Mouse (Mus musculus): ENCODE data around the gene Rhcg. TPM values are rescaled to one million over a fixed set of nuclear protein-coding genes. Genes with fewer than 3 reads are reported as not detected.
A peak's percentile ranks its signal among the peaks of the same experiment; 100 is the strongest.

Rhcg gene
- polyA plus RNA-seq, 1 experiment = 170 TPM

DNA sequence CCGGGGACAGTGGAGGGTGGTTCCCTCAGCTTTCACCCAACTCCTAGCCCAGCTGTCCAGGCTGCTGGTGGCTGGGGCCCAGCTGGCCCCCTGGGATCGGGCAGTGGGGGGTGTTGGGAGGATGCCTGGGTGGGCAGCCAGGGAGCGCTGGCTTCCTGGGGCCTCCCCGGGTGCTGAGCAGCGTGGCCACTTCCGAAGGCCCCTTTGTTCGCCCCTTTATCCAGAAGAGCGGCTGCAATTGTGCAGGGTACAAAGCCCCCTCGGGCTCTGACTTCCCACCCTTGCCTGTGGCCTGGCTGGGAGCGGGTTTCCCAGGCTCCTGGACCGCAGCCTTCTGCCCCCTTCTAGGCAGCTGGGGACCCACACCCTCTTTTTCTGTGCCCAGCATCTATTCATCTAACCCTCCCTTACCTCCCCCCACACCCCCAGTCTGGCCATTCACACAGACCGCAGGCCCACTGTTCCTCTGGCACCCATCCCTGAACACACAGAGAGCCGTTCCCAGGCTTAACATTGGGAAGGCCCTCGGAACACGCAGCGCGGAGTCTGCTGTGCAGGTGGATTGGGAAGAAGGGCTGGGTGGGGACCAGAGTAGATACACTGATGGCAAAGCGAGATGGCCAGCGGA, 45.2 kb downstream of the Rhcg start:
- Histone ChIP-seq H3K27ac (ENCODE audit: insufficient read depth, low read depth, low read length) (no peak overlapping the region), H3K4me1 (ENCODE audit: control insufficient read depth, insufficient read depth, low read length) (no peaks in the 10 kb centered on the region), H3K27me3 (replicated peaks; ENCODE audit: control insufficient read depth, insufficient read depth, low read length) (no peaks in the 10 kb centered on the region), H3K36me3 (ENCODE audit: control insufficient read depth, insufficient read depth, low read length) (no peaks in the 10 kb centered on the region), H3K4me3 (ENCODE audit: insufficient read depth, low read depth, low read length) (no peak overlapping the region)
- TF ChIP-seq POLR2A (IDR thresholded peaks at IDR 0.05; ENCODE audit: low read depth, low read length) = no peak
- no peak for TF ChIP-seq CTCF (conservative IDR thresholded peaks at IDR 0.05; ENCODE audit: insufficient read depth, insufficient read length, low read depth, low read length)
- DNase-seq = no peak
- 72% methylated on average over 19 of the region's 19 CpGs for WGBS

DNA sequence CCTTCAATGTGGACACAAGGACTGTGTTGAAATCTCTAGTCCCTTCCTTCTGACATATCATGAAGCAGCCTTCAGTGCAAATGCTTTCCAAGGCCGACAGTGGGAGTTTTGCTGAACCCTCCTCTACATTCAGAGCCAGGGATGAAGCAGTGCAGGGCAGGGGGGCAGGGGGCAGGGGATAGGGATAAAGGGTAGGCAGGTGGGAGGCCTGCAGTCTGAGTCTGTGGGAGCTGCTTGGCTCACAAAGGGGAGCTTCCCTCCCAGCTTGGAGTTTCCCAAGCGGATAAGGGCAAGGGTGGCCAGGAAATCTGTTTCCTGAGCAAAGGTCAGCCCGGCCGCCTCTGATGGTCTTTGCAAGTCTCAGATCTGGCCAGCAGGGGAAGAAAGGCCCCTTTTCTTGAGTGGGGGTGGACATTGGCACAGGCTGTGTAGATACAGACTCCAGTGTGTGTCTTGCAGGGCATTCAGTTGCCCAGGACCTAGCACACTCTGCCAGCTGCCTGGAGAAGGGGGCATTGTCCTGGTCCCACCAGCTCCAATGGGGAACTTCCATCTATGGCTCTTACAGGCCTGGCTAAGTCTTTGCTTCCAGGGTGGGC, 48.4 kb downstream of the Rhcg start:
- no peak overlapping the region for H3K4me3 ChIP-seq (ENCODE audit: insufficient read depth, low read depth, low read length)
- DNase-seq = peak; percentile 7
- no peak overlapping the region for H3K27ac ChIP-seq (ENCODE audit: insufficient read depth, low read depth, low read length)
- no peak for TF ChIP-seq POLR2A (IDR thresholded peaks at IDR 0.05; ENCODE audit: low read depth, low read length)
- no peak for TF ChIP-seq CTCF (conservative IDR thresholded peaks at IDR 0.05; ENCODE audit: insufficient read depth, insufficient read length, low read depth, low read length)
- H3K36me3 ChIP-seq (ENCODE audit: control insufficient read depth, insufficient read depth, low read length) = no peaks in the 10 kb centered on the region
- H3K27me3 ChIP-seq (replicated peaks; ENCODE audit: control insufficient read depth, insufficient read depth, low read length) = no peaks in the 10 kb centered on the region
- 34% methylated on average over 4 of the region's 4 CpGs for WGBS
- H3K4me1 ChIP-seq (ENCODE audit: control insufficient read depth, insufficient read depth, low read length) = no peaks in the 10 kb centered on the region

DNA sequence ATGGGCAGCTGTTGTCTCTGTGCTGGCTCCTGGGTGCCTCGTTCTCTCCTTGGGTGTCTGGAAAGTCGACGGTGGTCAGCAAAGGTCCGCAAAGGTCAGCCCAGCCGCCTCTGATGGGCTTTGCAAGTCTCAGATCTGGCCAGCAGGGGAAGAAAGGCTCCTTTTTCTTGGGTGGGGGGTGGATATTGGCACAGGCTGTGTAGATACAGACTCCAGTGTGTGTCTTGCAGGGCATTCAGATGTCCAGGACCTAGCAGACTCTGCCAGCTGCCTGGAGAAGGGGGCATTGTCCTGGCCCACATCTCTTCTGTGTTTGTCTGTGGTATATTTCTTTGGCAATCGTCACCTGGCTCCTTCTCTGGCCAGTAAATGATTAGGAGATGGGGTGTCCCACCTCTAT, 49.2 kb downstream of the Rhcg start:
- no peak for DNase-seq
- TF ChIP-seq CTCF (conservative IDR thresholded peaks at IDR 0.05; ENCODE audit: insufficient read depth, insufficient read length, low read depth, low read length) (no peak), POLR2A (IDR thresholded peaks at IDR 0.05; ENCODE audit: low read depth, low read length) (no peak)
- H3K27me3 ChIP-seq (replicated peaks; ENCODE audit: control insufficient read depth, insufficient read depth, low read length) = 0 out of 2 replicates have a peak, but pooled peaks cover 1% of the 10 kb centered on the region
- H3K27ac ChIP-seq (ENCODE audit: insufficient read depth, low read depth, low read length) = no peak overlapping the region
- no peak overlapping the region for H3K4me3 ChIP-seq (ENCODE audit: insufficient read depth, low read depth, low read length)
- H3K36me3 ChIP-seq (ENCODE audit: control insufficient read depth, insufficient read depth, low read length) = no peaks in the 10 kb centered on the region
- 66% methylated on average over 6 of the region's 6 CpGs for WGBS
- no peaks in the 10 kb centered on the region for H3K4me1 ChIP-seq (ENCODE audit: control insufficient read depth, insufficient read depth, low read length)

DNA sequence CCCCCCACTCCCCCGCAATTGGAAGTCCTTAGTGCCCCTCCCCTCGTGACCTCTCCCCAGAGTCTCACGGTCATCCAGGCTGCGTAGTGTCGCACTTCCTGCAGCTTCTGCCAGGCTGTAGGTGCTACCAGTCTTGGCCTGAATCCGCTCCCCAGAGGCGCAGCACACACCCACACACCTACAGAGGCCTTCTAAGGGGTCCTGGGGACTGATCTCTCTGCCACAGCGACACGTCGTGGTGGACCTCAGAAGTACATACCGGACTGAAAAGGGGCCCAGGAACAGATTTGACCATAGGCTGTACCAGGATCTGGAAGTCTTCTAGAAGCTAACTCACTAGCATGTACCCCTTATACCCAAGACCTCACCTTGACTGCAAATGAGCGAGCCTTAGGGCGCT, 53.8 kb downstream of the Rhcg start:
- no peaks in the 10 kb centered on the region for H3K36me3 ChIP-seq (ENCODE audit: control insufficient read depth, insufficient read depth, low read length)
- WGBS = 21% methylated on average over 13 of the region's 13 CpGs
- no peak for DNase-seq
- no peaks in the 10 kb centered on the region for H3K4me1 ChIP-seq (ENCODE audit: control insufficient read depth, insufficient read depth, low read length)
- H3K4me3 ChIP-seq (ENCODE audit: insufficient read depth, low read depth, low read length) = no peak overlapping the region
- H3K27me3 ChIP-seq (replicated peaks; ENCODE audit: control insufficient read depth, insufficient read depth, low read length) = 0 out of 2 replicates have a peak, but pooled peaks cover 1% of the 10 kb centered on the region
- H3K27ac ChIP-seq (ENCODE audit: insufficient read depth, low read depth, low read length) = no peak overlapping the region
- TF ChIP-seq CTCF (conservative IDR thresholded peaks at IDR 0.05; ENCODE audit: insufficient read depth, insufficient read length, low read depth, low read length) (no peak), POLR2A (IDR thresholded peaks at IDR 0.05; ENCODE audit: low read depth, low read length) (no peak)

DNA sequence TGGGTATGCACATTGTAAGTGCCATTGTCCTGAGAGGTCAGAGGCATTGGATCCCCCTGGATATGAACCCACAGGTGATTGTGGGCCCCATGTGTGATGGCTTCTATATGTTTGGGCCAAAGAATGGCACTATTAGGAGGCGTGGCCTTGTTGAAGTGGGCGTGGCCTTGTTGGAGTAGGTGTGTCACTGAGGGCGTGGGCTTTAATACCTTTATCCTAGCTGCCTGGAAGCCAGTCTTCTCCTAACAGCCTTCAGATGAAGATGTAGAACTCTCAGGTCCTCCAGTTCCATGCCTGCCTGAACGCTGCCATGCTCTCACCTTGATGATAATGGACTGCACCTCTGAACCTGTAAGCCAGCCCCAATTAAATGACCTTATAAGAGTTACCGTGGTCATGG, 55.1 kb downstream of the Rhcg start:
- TF ChIP-seq CTCF (conservative IDR thresholded peaks at IDR 0.05; ENCODE audit: insufficient read depth, insufficient read length, low read depth, low read length) = no peak
- no peak for TF ChIP-seq POLR2A (IDR thresholded peaks at IDR 0.05; ENCODE audit: low read depth, low read length)
- Histone ChIP-seq H3K4me1 (ENCODE audit: control insufficient read depth, insufficient read depth, low read length) (no peaks in the 10 kb centered on the region), H3K27me3 (replicated peaks; ENCODE audit: control insufficient read depth, insufficient read depth, low read length) (0 out of 2 replicates have a peak, but pooled peaks cover 1% of the 10 kb centered on the region), H3K27ac (ENCODE audit: insufficient read depth, low read depth, low read length) (no peak overlapping the region), H3K4me3 (ENCODE audit: insufficient read depth, low read depth, low read length) (no peak overlapping the region), H3K36me3 (ENCODE audit: control insufficient read depth, insufficient read depth, low read length) (no peaks in the 10 kb centered on the region)
- 39% methylated on average over 5 of the region's 5 CpGs for WGBS
- no peak for DNase-seq

DNA sequence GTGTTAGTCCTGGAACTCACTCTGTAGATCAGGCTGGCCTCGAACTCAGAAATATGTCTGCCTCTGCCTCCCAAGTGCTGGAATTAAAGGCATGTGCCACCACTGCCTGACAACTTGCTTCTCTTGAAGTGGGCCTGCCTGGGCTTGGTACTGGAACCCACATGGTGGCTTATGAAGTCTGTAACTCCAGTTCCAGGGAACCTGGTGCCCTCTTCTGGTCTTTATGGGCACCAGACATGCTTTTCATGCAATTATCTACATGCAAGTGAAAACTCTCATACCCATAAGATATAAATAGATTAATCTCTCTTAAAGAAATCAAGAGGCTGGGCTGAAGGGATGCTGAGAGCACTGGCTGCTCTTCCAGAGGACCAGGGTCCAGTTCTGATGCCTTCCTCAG, 58.8 kb downstream of the Rhcg start:
- Histone ChIP-seq H3K27ac (ENCODE audit: insufficient read depth, low read depth, low read length) (no peak overlapping the region), H3K4me1 (ENCODE audit: control insufficient read depth, insufficient read depth, low read length) (no peaks in the 10 kb centered on the region), H3K27me3 (replicated peaks; ENCODE audit: control insufficient read depth, insufficient read depth, low read length) (0 out of 2 replicates have a peak, but pooled peaks cover 1% of the 10 kb centered on the region), H3K36me3 (ENCODE audit: control insufficient read depth, insufficient read depth, low read length) (no peaks in the 10 kb centered on the region), H3K4me3 (ENCODE audit: insufficient read depth, low read depth, low read length) (no peak overlapping the region)
- no peak for TF ChIP-seq POLR2A (IDR thresholded peaks at IDR 0.05; ENCODE audit: low read depth, low read length)
- 82% methylated on average over 1 of the region's 1 CpGs for WGBS
- no peak for DNase-seq

DNA sequence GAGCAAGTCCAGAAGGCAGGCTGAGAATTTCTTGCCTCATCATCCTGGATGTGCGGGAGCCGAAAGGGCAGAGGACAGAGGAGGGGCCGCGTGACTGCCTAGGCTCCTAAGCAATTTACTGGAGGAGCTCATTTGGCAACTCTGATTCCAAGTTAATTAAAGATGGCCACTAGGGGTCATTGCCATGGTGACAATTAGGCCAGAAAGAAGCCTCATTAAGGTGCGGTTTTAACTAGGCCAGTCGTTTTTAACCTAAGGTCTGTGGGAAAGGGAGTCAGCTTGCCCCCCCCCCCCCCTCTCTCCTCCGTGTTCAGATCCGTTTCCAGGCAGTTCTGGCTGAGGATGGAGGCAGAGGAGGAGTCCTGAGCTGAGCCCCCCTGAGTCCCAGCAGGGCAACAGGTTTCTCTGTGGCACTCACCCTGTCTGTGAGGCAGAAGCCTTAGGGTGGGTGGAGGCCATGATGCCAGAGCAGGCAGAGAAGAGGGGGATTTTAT, 59.7 kb downstream of the Rhcg start:
- H3K4me1 ChIP-seq (ENCODE audit: control insufficient read depth, insufficient read depth, low read length) = no peaks in the 10 kb centered on the region
- WGBS = 4% methylated on average over 8 of the region's 8 CpGs
- no peak overlapping the region for H3K27ac ChIP-seq (ENCODE audit: insufficient read depth, low read depth, low read length)
- TF ChIP-seq CTCF (conservative IDR thresholded peaks at IDR 0.05; ENCODE audit: insufficient read depth, insufficient read length, low read depth, low read length) = no peak
- no peak for TF ChIP-seq POLR2A (IDR thresholded peaks at IDR 0.05; ENCODE audit: low read depth, low read length)
- H3K36me3 ChIP-seq (ENCODE audit: control insufficient read depth, insufficient read depth, low read length) = no peaks in the 10 kb centered on the region
- peak; percentile 7 for DNase-seq
- H3K4me3 ChIP-seq (ENCODE audit: insufficient read depth, low read depth, low read length) = no peak overlapping the region
- H3K27me3 ChIP-seq (replicated peaks; ENCODE audit: control insufficient read depth, insufficient read depth, low read length) = no peaks in the 10 kb centered on the region

Data from kidney, adult 2 months (tissue).